Mouse (Mus musculus) heart, adult 2 months (tissue): ENCODE measurements around the gene Adam1a. TPM values are rescaled to one million over a fixed set of nuclear protein-coding genes. Genes with fewer than 3 reads are reported as not detected.
A peak's percentile ranks its signal among the peaks of the same experiment; 100 is the strongest.
"Not testable (repeated sequence)": the region's sequence is repeated elsewhere in the genome, so short reads cannot be mapped to it uniquely, and the experiment has no call there.

Experiments
- DNase-seq, 2 experiments: peaks; one replicate each; pipeline ENCODE4 v3.0.0; 2021
- H3K27ac ChIP-seq: fragments of 200-600 bp; 2 replicates; pipeline ENCODE4 v1.8.1; 2022
- H3K27me3 ChIP-seq: fragments of 200-500 bp; 2 replicates; pipeline ENCODE4 v1.6.1; 2012; ENCODE audit warnings: mild to moderate bottlenecking, low read length, inconsistent platforms, mixed read lengths; ENCODE audit not compliant: control insufficient read depth, insufficient read depth
- H3K36me3 ChIP-seq: fragments of 200-500 bp; 2 replicates; pipeline ENCODE4 v1.6.1; 2012; ENCODE audit warnings: low read length, inconsistent platforms; ENCODE audit not compliant: control insufficient read depth, insufficient read depth
- H3K4me1 ChIP-seq: fragments of 200-500 bp; 2 replicates; pipeline ENCODE4 v1.6.1; 2011; ENCODE audit warnings: low read length; ENCODE audit not compliant: control insufficient read depth, insufficient read depth
- H3K4me3 ChIP-seq: fragments of 200-600 bp; 2 replicates; pipeline ENCODE4 v1.8.1; 2022
- H3K79me2 ChIP-seq: fragments of 200-500 bp; replicated peaks from 2 replicates; pipeline ENCODE4 v1.6.1; 2012; ENCODE audit warnings: mild to moderate bottlenecking, inconsistent platforms, low read length, moderate library complexity, mixed read lengths; ENCODE audit not compliant: control insufficient read depth, insufficient read depth
- H3K9ac ChIP-seq: fragments of 200-500 bp; 2 replicates; pipeline ENCODE4 v1.6.1; 2012; ENCODE audit warnings: low read depth, mild to moderate bottlenecking, control low read depth, inconsistent platforms, low read length, mixed read lengths
- CTCF ChIP-seq: fragments of 200-600 bp; IDR thresholded peaks from 2 replicates; pipeline ENCODE4 v1.8.1; 2022; ENCODE audit warnings: antibody characterized with exemption, mild to moderate bottlenecking, moderate library complexity
- EP300 ChIP-seq: fragments of 200-500 bp; IDR thresholded peaks from 2 replicates; pipeline ENCODE4 v1.6.1; 2011; ENCODE audit warnings: low read depth, low read length, control low read depth; ENCODE audit not compliant: insufficient read depth
- POLR2A ChIP-seq: fragments of 200-500 bp; IDR thresholded peaks from 2 replicates; pipeline ENCODE4 v1.6.1; 2011; ENCODE audit warnings: mild to moderate bottlenecking, low read depth, low read length, control low read depth; ENCODE audit not compliant: insufficient read depth
- WGBS: fragments of 180-500 bp; shearing (Covaris S2); methylation state at CpG from one replicate; pipeline ENCODE4 v1.1.7; 2018; 5-methylcytosine and 5-hydroxymethylcytosine counted together
- intact Hi-C: fragments of 180-260 bp; cut with DNase I; formaldehyde crosslinking; loops from one replicate; pipeline ENCODE4 v1.15.1; 2025
- polyA plus RNA-seq: library from polyadenylated mRNA; depleted of rRNA; stranded (reverse); fragments of >200 nt; gene quantifications from 2 replicates; pipeline ENCODE4 v1.2.3, GENCODE M21; 2012
- total RNA-seq, 2 experiments: library from RNA; stranded (reverse); gene quantifications; 2 replicates each; pipeline ENCODE4 v1.2.3; 2021

The Adam1a gene
- total and polyA plus RNA-seq, 3 experiments, result 1.0 to 3.4 (median 2.5) TPM

GRCm38 (mm10) chr5:121503231-121503630, 42.1 kb downstream of the Adam1a start, which contains the start of gene Adam1b:
Adam1b (minus strand) TSS chr5:121503435.
- Histone ChIP-seq H3K79me2 (no peaks in the 10 kb centered on the region), H3K36me3 (no peaks in the 10 kb centered on the region), H3K9ac (no peak within 1 kb of the TSS), H3K27ac (no peak within 1 kb of the TSS), H3K4me3 (no peak within 1 kb of the TSS), H3K4me1 (no peaks in the 10 kb centered on the region), H3K27me3 (no peaks in the 10 kb centered on the region)
- DNase-seq, result no peak
- intact Hi-C loops, result no loop called here
- TF ChIP-seq EP300 (no peak), POLR2A (no peak), CTCF (no peak)
- 84% methylated on average over 3 of the region's 3 CpGs for WGBS

GRCm38 (mm10) chr5:121501424-121501996, 43.8 kb downstream of the Adam1a start:
- H3K79me2 ChIP-seq, H3K4me3 ChIP-seq, H3K4me1 ChIP-seq, DNase-seq, H3K36me3 ChIP-seq, H3K9ac ChIP-seq, H3K27me3 ChIP-seq, intact Hi-C loops, H3K27ac ChIP-seq: not testable (repeated sequence)
- WGBS, result 58% methylated on average over 11 of the region's 17 CpGs

GRCm38 (mm10) chr5:121500719-121501118, 44.6 kb downstream of the Adam1a start:
- no peak overlapping the region for H3K4me3 ChIP-seq
- no peaks in the 10 kb centered on the region for H3K79me2 ChIP-seq
- no peaks in the 10 kb centered on the region for H3K36me3 ChIP-seq
- H3K4me1 ChIP-seq, result no peaks in the 10 kb centered on the region
- WGBS, result 56% methylated on average over 7 of the region's 7 CpGs
- intact Hi-C loops, result no loop called here
- no peak overlapping the region for H3K9ac ChIP-seq
- H3K27ac ChIP-seq, result no peak overlapping the region
- no peak for DNase-seq
- no peaks in the 10 kb centered on the region for H3K27me3 ChIP-seq
- no peak for TF ChIP-seq EP300
- TF ChIP-seq POLR2A, result no peak
- no peak for TF ChIP-seq CTCF

DNA sequence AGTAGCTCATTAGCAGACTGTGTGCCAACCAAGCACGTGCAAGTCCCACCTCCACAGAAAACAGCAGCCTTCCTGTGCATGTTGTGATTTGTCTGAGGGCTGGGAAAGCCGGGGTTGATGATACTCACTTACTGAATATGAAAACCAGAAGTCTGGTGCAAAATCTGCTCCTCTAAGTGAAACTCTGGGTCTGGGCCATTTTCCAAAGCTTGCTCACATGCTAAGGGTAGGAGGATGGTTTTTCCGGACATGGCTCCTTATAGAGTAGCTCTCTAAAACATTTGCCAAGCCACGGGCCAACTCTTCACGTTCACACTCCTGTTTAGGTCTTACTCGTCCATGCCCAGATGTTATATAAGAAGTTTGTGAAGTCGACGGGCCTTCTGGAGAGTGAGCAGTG, 52.0 kb downstream of the Adam1a start:
- Histone ChIP-seq H3K4me3 (no peak overlapping the region), H3K9ac (no peak overlapping the region), H3K36me3 (no peaks in the 10 kb centered on the region), H3K4me1 (no peaks in the 10 kb centered on the region), H3K27ac (no peak overlapping the region), H3K79me2 (no peaks in the 10 kb centered on the region), H3K27me3 (no peaks in the 10 kb centered on the region)
- DNase-seq, result no peak
- WGBS, result 63% methylated on average over 8 of the region's 8 CpGs
- no peak for TF ChIP-seq CTCF
- TF ChIP-seq EP300, result no peak
- no peak for TF ChIP-seq POLR2A
- intact Hi-C loops, result no loop called here

DNA sequence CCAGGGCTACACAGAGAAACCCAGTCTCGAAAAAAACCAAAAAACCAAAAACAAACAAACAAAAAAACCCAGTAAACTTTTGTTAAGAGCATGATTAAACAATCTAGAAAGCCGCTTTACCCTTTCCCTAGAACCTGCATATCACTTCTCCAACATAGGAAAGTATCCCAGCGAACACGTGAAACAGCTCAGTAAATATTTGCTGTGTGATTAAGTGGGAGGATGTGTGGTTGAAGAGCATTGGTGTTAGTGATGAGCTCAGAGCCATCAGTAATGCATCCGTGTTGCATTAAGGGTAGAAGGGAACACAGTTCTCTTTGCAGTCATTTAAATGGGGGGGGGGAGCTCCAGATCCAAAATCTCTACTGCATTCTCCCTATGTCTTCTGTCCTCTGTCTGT, 60.5 kb downstream of the Adam1a start:
- H3K4me3 ChIP-seq, result no peak overlapping the region
- TF ChIP-seq CTCF, result no peak
- TF ChIP-seq POLR2A, result no peak
- no peak for TF ChIP-seq EP300
- no peak overlapping the region for H3K9ac ChIP-seq
- H3K36me3 ChIP-seq, result no peaks in the 10 kb centered on the region
- H3K27me3 ChIP-seq, result no peaks in the 10 kb centered on the region
- no peaks in the 10 kb centered on the region for H3K4me1 ChIP-seq
- DNase-seq, result no peak
- intact Hi-C loops, result no loop called here
- H3K79me2 ChIP-seq, result no peaks in the 10 kb centered on the region
- H3K27ac ChIP-seq, result no peak overlapping the region
- 78% methylated on average over 5 of the region's 5 CpGs for WGBS

DNA sequence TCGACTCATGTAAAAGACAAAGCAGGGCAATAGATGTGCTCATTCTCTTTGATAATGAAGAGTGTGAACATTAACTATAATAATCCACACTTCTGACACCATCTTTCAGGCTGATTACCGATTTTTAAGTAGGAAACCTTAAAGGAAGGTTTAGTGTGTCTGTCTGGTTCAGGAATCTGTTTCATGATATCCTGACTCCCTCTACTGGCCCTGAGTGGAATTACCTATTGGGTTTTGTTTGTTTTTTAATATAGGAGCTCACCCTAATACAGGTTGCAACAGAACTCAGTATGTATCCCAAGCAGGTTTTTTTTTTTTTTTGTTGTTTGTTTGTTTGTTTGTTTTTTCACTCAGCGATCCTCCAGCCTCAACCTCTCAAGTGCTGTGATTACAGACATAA, 67.6 kb downstream of the Adam1a start:
- no peak for TF ChIP-seq POLR2A
- peak; percentile 88 for TF ChIP-seq CTCF
- TF ChIP-seq EP300, result no peak

DNA sequence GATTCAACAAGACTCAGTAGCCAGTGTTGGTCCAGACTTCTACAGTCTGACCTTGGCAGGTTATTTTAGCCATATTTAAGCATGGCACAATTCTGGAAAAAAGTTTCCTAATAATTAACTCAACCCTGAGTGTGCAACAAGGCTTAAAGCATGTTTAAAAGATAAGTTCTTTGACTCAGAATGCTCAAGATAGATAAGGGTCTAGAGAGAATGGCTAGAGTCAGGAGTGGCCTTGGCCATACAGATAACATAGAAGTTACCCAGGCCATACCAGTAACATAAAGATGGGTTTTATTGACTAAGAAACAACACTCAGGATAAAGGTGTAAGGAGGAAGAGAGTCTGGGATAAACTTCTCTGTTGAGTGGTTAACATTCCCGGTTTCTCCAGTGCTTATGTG, 69.2 kb downstream of the Adam1a start:
- no peaks in the 10 kb centered on the region for H3K79me2 ChIP-seq
- no peaks in the 10 kb centered on the region for H3K4me1 ChIP-seq
- intact Hi-C loops, result loop anchor here (5.0 kb wide), 1 partner anchor 34 kb away; no protein-coding TSS in a partner anchor
- WGBS, result 74% methylated on average over 1 of the region's 1 CpGs
- no peaks in the 10 kb centered on the region for H3K36me3 ChIP-seq
- no peak overlapping the region for H3K27ac ChIP-seq
- H3K27me3 ChIP-seq, result no peaks in the 10 kb centered on the region
- no peak for TF ChIP-seq EP300
- no peak for TF ChIP-seq CTCF
- no peak for TF ChIP-seq POLR2A
- no peak for DNase-seq
- no peak overlapping the region for H3K4me3 ChIP-seq
- H3K9ac ChIP-seq, result no peak overlapping the region

More for the DNA sequence above, 67.6 kb downstream of the Adam1a start:
- Histone ChIP-seq H3K9ac (no peak overlapping the region), H3K4me3 (no peak overlapping the region), H3K4me1 (no peaks in the 10 kb centered on the region), H3K79me2 (no peaks in the 10 kb centered on the region), H3K27me3 (no peaks in the 10 kb centered on the region), H3K36me3 (no peaks in the 10 kb centered on the region), H3K27ac (no peak overlapping the region)
- DNase-seq, result no peak
- intact Hi-C loops, result loop anchor here (1.0 to 5.0 kb wide), 2 partner anchors 27 to 35 kb away; no protein-coding TSS in a partner anchor
- WGBS, result 31% methylated on average over 3 of the region's 3 CpGs
